Mouse (Mus musculus): ENCODE measurements around the gene Hnrnph1.
A peak's percentile ranks its signal among the peaks of the same experiment; 100 is the strongest.

Hnrnph1 gene

GRCm38 (mm10) chr11:50415563-50416241, 38.9 kb downstream of the Hnrnph1 start:
- no peak for DNase-seq

GRCm38 (mm10) chr11:50417856-50418255, 41.1 kb downstream of the Hnrnph1 start:
- no peak for DNase-seq

- DNase-seq = no peak
These were observed 44.7 kb downstream of the Hnrnph1 start for GRCm38 (mm10) chr11:50421461-50421860.

GRCm38 (mm10) chr11:50421934-50422780, 45.4 kb downstream of the Hnrnph1 start:
- DNase-seq = peak; percentile 70

- DNase-seq = no peak
These were observed 49.3 kb downstream of the Hnrnph1 start for GRCm38 (mm10) chr11:50426056-50426455.

- DNase-seq = peak; percentile 80
These were observed 53.7 kb downstream of the Hnrnph1 start, which contains the start of gene Rufy1 for GRCm38 (mm10) chr11:50430277-50431133. Gene Rufy1 (minus strand): TSS chr11:50431125.

GRCm38 (mm10) chr11:50431134-50432068, 54.6 kb downstream of the Hnrnph1 start:
- no peak for DNase-seq

GRCm38 (mm10) chr11:50432069-50432440, 55.3 kb downstream of the Hnrnph1 start:
- no peak for DNase-seq

- DNase-seq = no peak
These were observed 56.1 kb downstream of the Hnrnph1 start for GRCm38 (mm10) chr11:50432896-50433295.

All from right cerebral cortex, postnatal 4 days (tissue).